Mouse (Mus musculus): ENCODE results near the gene Hist1h3f. TPM values are rescaled to one million over a fixed set of nuclear protein-coding genes. Genes with fewer than 3 reads are reported as not detected.

Gene Hist1h3f
- total and polyA plus RNA-seq, 2 experiments from 2014 or later, result 0.16 to 466 TPM

DNA sequence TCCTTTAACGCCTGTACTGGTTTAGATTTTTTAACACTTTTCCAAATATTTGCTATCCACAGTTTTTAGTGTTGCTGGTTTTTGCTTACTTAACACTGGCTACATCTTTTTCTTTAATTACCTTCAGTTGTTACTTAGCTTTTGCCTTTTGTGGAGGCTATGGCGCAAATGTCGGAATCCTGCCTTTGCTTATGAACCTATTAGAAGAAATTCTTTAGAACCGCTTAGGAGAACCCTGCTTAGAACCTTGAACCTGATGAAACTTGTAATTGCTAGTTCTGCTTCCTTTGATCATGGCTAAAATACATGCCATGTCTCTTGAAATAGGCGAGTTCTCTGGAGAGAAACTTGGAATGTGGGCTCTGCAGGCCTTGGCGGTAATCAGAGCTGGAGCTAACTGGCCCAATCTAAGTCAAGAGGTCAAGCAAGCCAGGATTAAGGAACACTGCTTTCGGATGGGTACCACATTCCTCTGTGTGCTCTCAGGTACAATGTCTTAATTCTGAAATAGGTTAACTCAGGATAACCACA, 32.6 kb downstream of the Hist1h3f start:
- DNase-seq (ENCODE audit: low spot score) (no peak), ATAC-seq (no peak)
- peak overlapping the region; percentile 70 for H3K27ac ChIP-seq
- H3K36me3 ChIP-seq (ENCODE audit: insufficient read depth, low read length), result no peaks in the 10 kb centered on the region
- H3K27me3 ChIP-seq (ENCODE audit: insufficient read depth, low read length), result no peaks in the 10 kb centered on the region
- no peaks in the 10 kb centered on the region for H3K9me3 ChIP-seq (ENCODE audit: low read length)
- H3K4me2 ChIP-seq (ENCODE audit: low read depth, low read length), result peak overlapping the region; percentile 52
- peak overlapping the region; percentile 32 for H3K4me3 ChIP-seq (ENCODE audit: low read length)
- H3K4me1 ChIP-seq (ENCODE audit: insufficient read depth, low read length), result 0 out of 2 replicates have a peak, but pooled peaks cover 3% of the 10 kb centered on the region
- TF ChIP-seq CTCF (IDR thresholded peaks at IDR 0.05; ENCODE audit: low read depth), result no peak
- peak overlapping the region; percentile 42; the same call in 1 of the 2 replicates for H3K9ac ChIP-seq (replicated peaks; ENCODE audit: low read length)
- 8% methylated on average over 7 of the region's 7 CpGs for WGBS

DNA sequence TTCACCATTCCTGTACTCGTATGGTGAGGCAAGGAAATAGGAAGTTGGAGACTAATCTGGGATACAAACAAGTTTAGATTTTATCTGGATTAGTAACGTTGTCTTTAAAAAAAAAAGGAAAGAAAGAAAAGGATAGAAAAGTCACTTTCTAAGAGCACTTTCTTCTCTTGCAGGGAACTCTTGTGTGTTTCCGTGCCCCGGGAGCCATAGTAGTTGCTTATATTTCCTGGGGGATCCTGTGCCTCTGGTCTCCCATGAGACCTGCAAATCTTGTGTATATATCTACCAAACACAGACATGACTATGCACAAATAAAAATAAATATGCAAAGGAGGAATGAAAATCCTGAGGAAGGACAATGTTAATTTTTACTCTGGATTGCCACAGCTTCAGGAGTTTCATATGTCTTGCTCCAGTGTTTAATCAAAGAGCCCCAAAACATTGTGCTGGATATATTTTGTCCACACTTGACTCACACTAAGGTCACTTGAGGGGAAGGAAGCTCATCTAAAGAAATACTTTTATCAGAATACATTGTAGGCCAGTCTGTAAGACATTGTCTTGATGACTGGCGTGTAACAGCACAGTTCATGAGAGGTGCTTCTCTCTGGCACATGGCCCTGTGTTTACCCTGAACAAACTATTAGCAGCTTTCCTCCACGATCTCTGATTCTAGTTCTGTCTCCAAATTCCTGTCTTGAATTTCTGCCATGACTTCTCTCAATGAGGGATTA, 33.2 kb downstream of the Hist1h3f start:
- no peaks in the 10 kb centered on the region for H3K9me3 ChIP-seq (ENCODE audit: low read length)
- no peak overlapping the region for H3K27ac ChIP-seq
- no peak overlapping the region for H3K4me3 ChIP-seq (ENCODE audit: low read length)
- TF ChIP-seq CTCF (IDR thresholded peaks at IDR 0.05; ENCODE audit: low read depth), result no peak
- 55% methylated on average over 6 of the region's 6 CpGs for WGBS
- no peaks in the 10 kb centered on the region for H3K36me3 ChIP-seq (ENCODE audit: insufficient read depth, low read length)
- H3K9ac ChIP-seq (replicated peaks; ENCODE audit: low read length), result peak overlapping the region; percentile 42; the same call in 1 of the 2 replicates
- 0 out of 2 replicates have a peak, but pooled peaks cover 7% of the 10 kb centered on the region for H3K4me1 ChIP-seq (ENCODE audit: insufficient read depth, low read length)
- no peaks in the 10 kb centered on the region for H3K27me3 ChIP-seq (ENCODE audit: insufficient read depth, low read length)
- DNase-seq (ENCODE audit: low spot score) (no peak), ATAC-seq (no peak)
- peak overlapping the region; percentile 52 for H3K4me2 ChIP-seq (ENCODE audit: low read depth, low read length)

DNA sequence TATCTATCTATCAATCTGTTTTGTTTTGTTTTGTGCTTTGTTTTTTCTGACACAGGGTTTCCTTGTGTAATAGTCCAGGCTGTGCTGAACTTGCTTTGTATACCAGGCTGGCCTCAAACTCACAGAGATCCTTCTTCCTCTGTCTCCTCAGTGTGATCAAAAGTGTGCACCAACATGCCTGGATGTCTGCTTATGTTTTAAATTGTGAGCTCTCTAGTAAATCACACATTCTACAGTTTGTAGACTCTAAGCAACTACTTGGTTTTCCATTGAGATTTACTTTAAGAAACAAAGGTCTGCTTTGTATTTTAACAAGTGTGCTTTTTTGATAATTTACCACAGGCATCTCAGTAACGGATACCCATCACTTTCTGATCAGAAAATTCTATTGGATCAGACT, 34.0 kb downstream of the Hist1h3f start:
- no peak for DNase-seq (ENCODE audit: low spot score)
- Histone ChIP-seq H3K4me3 (ENCODE audit: low read length) (no peak overlapping the region), H3K27ac (no peak overlapping the region), H3K9ac (replicated peaks; ENCODE audit: low read length) (no peak overlapping the region), H3K36me3 (ENCODE audit: insufficient read depth, low read length) (no peaks in the 10 kb centered on the region), H3K9me3 (ENCODE audit: low read length) (no peaks in the 10 kb centered on the region), H3K27me3 (ENCODE audit: insufficient read depth, low read length) (no peaks in the 10 kb centered on the region), H3K4me1 (ENCODE audit: insufficient read depth, low read length) (0 out of 2 replicates have a peak, but pooled peaks cover 7% of the 10 kb centered on the region), H3K4me2 (ENCODE audit: low read depth, low read length) (no peak overlapping the region)
- 92% methylated on average over 1 of the region's 1 CpGs for WGBS
- no peak for TF ChIP-seq CTCF (IDR thresholded peaks at IDR 0.05; ENCODE audit: low read depth)
- ATAC-seq, result no peak

DNA sequence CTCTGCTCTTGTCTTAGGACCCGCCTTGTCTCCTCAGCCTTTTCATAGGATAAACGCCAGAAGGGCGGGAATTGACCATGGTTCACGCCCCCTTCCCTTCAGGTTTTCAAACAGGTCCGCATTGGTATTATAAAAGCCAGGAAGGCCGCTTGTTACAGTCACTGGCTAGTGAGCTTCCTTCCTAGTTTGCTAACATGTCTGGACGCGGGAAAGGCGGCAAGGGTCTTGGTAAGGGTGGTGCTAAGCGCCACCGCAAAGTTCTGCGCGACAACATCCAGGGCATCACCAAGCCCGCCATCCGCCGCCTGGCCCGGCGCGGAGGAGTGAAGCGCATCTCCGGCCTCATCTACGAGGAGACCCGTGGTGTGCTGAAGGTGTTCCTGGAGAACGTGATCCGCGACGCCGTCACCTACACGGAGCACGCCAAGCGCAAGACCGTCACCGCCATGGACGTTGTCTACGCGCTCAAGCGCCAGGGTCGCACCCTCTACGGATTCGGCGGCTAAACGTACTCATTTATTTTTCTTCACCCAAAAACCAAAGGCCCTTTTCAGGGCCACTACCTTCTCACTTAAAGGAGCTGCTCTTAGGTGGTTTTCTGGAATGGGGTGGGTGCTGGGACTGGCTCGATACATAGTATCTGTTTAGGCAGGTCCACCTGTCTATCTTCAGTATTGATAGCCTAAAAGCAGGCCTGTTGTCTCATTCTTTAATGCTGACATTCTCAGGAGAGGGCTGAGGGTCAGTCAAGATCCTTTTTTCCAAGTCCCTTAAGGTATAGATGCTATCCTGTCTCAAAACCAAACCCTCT, 37.8 kb downstream of the Hist1h3f start, which contains the start of gene Hist1h4d:
TSS of gene Hist1h4d (plus strand) at position 191 of the 811 bp plus-strand sequence.
- H3K9me3 ChIP-seq (ENCODE audit: low read length), result no peaks in the 10 kb centered on the region
- peak; percentile 98 for DNase-seq (ENCODE audit: low spot score)
- peak within 1 kb of the TSS; percentile 77 for H3K4me2 ChIP-seq (ENCODE audit: low read depth, low read length)
- H3K27ac ChIP-seq, result peak within 1 kb of the TSS; percentile 67
- H3K9ac ChIP-seq (replicated peaks; ENCODE audit: low read length), result peak within 1 kb of the TSS; percentile 56
- H3K4me1 ChIP-seq (ENCODE audit: insufficient read depth, low read length), result peaks cover 8% of the 10 kb centered on the region; the same call in 1 of the 2 replicates
- no peaks in the 10 kb centered on the region for H3K27me3 ChIP-seq (ENCODE audit: insufficient read depth, low read length)
- no peak for TF ChIP-seq CTCF (IDR thresholded peaks at IDR 0.05; ENCODE audit: low read depth)
- peak within 1 kb of the TSS; percentile 45 for H3K4me3 ChIP-seq (ENCODE audit: low read length)
- no peaks in the 10 kb centered on the region for H3K36me3 ChIP-seq (ENCODE audit: insufficient read depth, low read length)
- peak; percentile 93 for ATAC-seq
- WGBS, result under 1% methylated on average over 43 of the region's 43 CpGs

DNA sequence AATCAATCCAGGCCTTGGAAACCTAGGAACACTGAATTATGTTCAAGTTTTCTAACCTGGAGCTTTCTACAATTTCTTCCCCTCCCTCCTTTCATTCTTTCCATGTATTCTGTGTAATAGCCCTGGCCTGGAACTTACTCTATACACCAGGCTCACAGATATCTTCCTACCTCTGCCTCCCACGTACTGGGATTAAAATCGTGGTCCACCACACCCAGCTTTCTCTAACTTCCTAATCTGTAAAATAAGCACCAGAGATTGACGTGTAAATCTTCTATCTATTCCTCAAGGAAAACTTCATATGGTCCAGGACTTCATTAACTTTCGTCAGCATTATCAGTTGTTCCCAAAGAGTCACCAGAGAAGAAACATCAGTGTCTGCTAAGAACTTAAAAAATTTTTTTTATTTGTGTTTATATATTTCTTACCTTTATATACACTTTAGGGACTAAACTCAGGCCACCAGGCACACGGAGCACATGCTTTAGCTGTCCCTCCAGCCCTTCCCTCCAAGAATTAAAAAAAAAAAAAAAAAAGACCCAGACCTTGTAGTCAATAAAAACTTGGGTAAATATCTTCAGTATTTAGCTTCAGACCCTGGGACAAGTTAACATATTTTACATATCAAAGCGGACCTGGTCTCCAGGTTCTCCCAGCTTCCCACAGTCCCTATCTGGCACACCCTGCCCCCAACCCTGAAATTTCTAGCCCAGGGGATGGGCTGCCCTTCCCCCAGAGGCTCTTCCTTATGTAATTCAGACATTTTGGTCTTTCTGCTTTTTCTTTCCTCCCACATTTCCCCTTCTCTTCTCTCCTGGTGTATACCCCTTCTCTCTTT, 38.6 kb downstream of the Hist1h3f start:
- peak overlapping the region; percentile 45 for H3K4me3 ChIP-seq (ENCODE audit: low read length)
- H3K9me3 ChIP-seq (ENCODE audit: low read length), result no peaks in the 10 kb centered on the region
- H3K27ac ChIP-seq, result peak overlapping the region; percentile 67
- H3K27me3 ChIP-seq (ENCODE audit: insufficient read depth, low read length), result no peaks in the 10 kb centered on the region
- peaks cover 8% of the 10 kb centered on the region; the same call in 1 of the 2 replicates for H3K4me1 ChIP-seq (ENCODE audit: insufficient read depth, low read length)
- H3K4me2 ChIP-seq (ENCODE audit: low read depth, low read length), result peak overlapping the region; percentile 77
- DNase-seq (ENCODE audit: low spot score) (no peak), ATAC-seq (no peak)
- WGBS, result 9% methylated on average over 6 of the region's 6 CpGs
- TF ChIP-seq CTCF (IDR thresholded peaks at IDR 0.05; ENCODE audit: low read depth), result no peak
- no peaks in the 10 kb centered on the region for H3K36me3 ChIP-seq (ENCODE audit: insufficient read depth, low read length)
- H3K9ac ChIP-seq (replicated peaks; ENCODE audit: low read length), result peak overlapping the region; percentile 56
